Comparison of ENCODE assay signal across 8 mouse cellular contexts in the genomic region with DNA sequence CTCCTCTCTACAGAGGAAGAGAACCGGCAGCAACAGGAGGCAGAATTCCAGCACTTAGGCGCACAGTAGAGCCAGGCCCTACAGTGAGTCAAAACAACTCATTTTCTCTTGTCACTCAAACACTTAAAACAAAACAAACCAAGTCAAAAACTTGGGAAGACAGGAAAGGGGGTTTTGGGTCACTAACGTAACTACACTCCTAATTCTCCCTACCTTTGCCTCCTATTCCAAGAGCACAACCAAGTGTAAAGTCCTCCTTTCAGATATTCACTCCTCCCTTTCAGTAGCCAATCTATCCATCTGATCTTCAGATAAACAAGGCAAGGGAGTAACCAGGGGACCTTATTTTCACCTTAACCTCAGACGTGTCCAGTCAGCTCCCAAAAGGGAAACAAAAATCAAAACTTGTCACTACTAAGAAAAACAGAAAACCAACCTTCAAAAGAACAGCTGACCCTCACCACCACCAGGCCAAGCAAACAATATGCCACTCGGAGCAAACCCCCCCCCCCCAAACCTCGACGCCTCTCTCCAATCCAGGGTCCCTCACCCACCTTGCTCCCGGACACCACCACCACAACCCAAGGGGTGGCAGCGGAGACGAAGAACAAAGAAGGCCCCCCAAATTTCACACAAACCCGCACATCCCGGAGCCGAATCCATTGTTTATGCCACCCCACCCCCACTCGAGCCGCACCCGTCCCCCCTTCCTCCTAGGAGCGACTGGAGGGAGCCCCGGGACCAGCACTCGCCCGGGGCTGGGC. TPM values are rescaled to one million over a fixed set of nuclear protein-coding genes. Genes with fewer than 3 reads are reported as not detected.
DNase-seq lines count a peak whose midpoint lies in the region; ATAC-seq and TF ChIP-seq lines count a peak whose summit lies in the region.

No protein-coding gene starts in this region.

- 11% methylated on average over 20 of the region's 20 CpGs for WGBS in thymus, adult 2 months
- 8% methylated on average over 15 of the region's 20 CpGs for WGBS in neural tube, embryonic 15.5 days

- peak overlapping the region; percentile 66 for H3K4me3 ChIP-seq in thymus, adult 2 months (ENCODE audit: control insufficient read depth, insufficient read depth, low read length)
- peak overlapping the region; percentile 93 for H3K4me3 ChIP-seq in neural tube, embryonic 15.5 days (replicated peaks)

- no peaks in the 10 kb centered on the region for H3K9me3 ChIP-seq in neural tube, embryonic 15.5 days (replicated peaks)

- no peak for TF ChIP-seq CTCF in thymus, adult 2 months (IDR thresholded peaks at IDR 0.05; ENCODE audit: borderline replicate concordance, control insufficient read depth, extremely low read depth, insufficient read depth, low read length, poor library complexity)

- H3K9ac ChIP-seq in neural tube, embryonic 15.5 days (replicated peaks): peak overlapping the region; percentile 98

- no peaks in the 10 kb centered on the region for H3K27me3 ChIP-seq in thymus, adult 2 months (ENCODE audit: control insufficient read depth, insufficient read depth, low read length)
- no peaks in the 10 kb centered on the region for H3K27me3 ChIP-seq in neural tube, embryonic 15.5 days (replicated peaks)

- no peak overlapping the region for H3K27ac ChIP-seq in thymus, adult 2 months (ENCODE audit: control insufficient read depth, insufficient read depth, low read length)
- H3K27ac ChIP-seq in neural tube, embryonic 15.5 days (replicated peaks): peak overlapping the region; percentile 94

- peak; percentile 3 for DNase-seq in CD4-positive, CD25-positive, alpha-beta regulatory T cell, adult 2 months (ENCODE audit: low read depth, low spot score)
- DNase-seq in thymus, adult 2 months: no peak
- DNase-seq in thymus, postnatal 10 days (ENCODE audit: low spot score in 2 of 2): no peak
- peak; percentile 21 to 29 for DNase-seq in kidney, postnatal 36 days
- DNase-seq in adrenal gland, adult 2 months: no peak
- no peak for DNase-seq in right cerebral cortex, postnatal 14 days

- no peak for ATAC-seq in CD4-positive, CD25-positive, alpha-beta regulatory T cell, adult 4 months
- peak; percentile 60 for ATAC-seq in neural tube, embryonic 15.5 days (ENCODE audit: low FRiP score)

- no peak for TF ChIP-seq POLR2A in thymus, adult 2 months (IDR thresholded peaks at IDR 0.05; ENCODE audit: control insufficient read depth, extremely low read depth, insufficient read depth, low read length, poor library complexity)

- H3K4me2 ChIP-seq in neural tube, embryonic 15.5 days: peak overlapping the region; percentile 70

- H3K4me1 ChIP-seq in thymus, adult 2 months (replicated peaks; ENCODE audit: control insufficient read depth, insufficient read depth, low read length): peaks cover 7% of the 10 kb centered on the region
- H3K4me1 ChIP-seq in neural tube, embryonic 15.5 days: peaks cover 34% of the 10 kb centered on the region

- H3K36me3 ChIP-seq in thymus, adult 2 months (ENCODE audit: control insufficient read depth, insufficient read depth, low read length): peaks cover 15% of the 10 kb centered on the region
- H3K36me3 ChIP-seq in neural tube, embryonic 15.5 days: peaks cover 28% of the 10 kb centered on the region

RNA-seq across cellular contexts. Expression of gene Zfyve1, which starts 0.6 kb away (rescaled TPM):
- polyA plus RNA-seq in CD4-positive, CD25-positive, alpha-beta regulatory T cell, adult 4 months (2017; shearing (Covaris generic)): 10 to 100 TPM; 10.5 to 19.8 TPM
- 43.4 and 50.2 TPM in 2 replicates for polyA plus RNA-seq in thymus, adult 2 months (2012; rRNA removed)
- polyA plus RNA-seq in neural tube, embryonic 15.5 days (2015; fragmentation: Nextera tagmentation; extraction: Ambion mirVana): 23.0 TPM in 2 replicates
- 10 to 100 TPM; 31.0 to 35.0 TPM for total RNA-seq in adrenal gland, adult 2 months (2021)
- polyA plus RNA-seq in adrenal gland, adult 2 months (2012; rRNA removed): 20.3 and 21.1 TPM in 2 replicates

RNA-seq across cellular contexts. Expression of gene Rbm25, which starts 34.7 kb away (rescaled TPM):
- 100 to 1,000 TPM; 420 to 458 TPM for polyA plus RNA-seq in CD4-positive, CD25-positive, alpha-beta regulatory T cell, adult 4 months (2017; shearing (Covaris generic))
- polyA plus RNA-seq in thymus, adult 2 months (2012; rRNA removed): 45.1 and 49.2 TPM in 2 replicates
- 226 and 250 TPM in 2 replicates for polyA plus RNA-seq in neural tube, embryonic 15.5 days (2015; fragmentation: Nextera tagmentation; extraction: Ambion mirVana)
- total RNA-seq in adrenal gland, adult 2 months (2021): 100 to 1,000 TPM in 1 of 2 experiments, 10 to 100 TPM in 1; 76.6 to 102 TPM
- polyA plus RNA-seq in adrenal gland, adult 2 months (2012; rRNA removed): 15.9 and 17.0 TPM in 2 replicates

Comparison
In these comparisons a context has a peak if more than half of its experiments do, and no peak if none do; other contexts are left out.
1. DNase-seq: peak in CD4-positive, CD25-positive, alpha-beta regulatory T cell, adult 2 months (single experiment) and kidney, postnatal 36 days (2 of 2); none in thymus, adult 2 months (single experiment), thymus, postnatal 10 days (0 of 2), adrenal gland, adult 2 months (single experiment) and right cerebral cortex, postnatal 14 days (single experiment).